Mouse (Mus musculus): ENCODE data around the gene Ivd.

Gene Ivd

DNA sequence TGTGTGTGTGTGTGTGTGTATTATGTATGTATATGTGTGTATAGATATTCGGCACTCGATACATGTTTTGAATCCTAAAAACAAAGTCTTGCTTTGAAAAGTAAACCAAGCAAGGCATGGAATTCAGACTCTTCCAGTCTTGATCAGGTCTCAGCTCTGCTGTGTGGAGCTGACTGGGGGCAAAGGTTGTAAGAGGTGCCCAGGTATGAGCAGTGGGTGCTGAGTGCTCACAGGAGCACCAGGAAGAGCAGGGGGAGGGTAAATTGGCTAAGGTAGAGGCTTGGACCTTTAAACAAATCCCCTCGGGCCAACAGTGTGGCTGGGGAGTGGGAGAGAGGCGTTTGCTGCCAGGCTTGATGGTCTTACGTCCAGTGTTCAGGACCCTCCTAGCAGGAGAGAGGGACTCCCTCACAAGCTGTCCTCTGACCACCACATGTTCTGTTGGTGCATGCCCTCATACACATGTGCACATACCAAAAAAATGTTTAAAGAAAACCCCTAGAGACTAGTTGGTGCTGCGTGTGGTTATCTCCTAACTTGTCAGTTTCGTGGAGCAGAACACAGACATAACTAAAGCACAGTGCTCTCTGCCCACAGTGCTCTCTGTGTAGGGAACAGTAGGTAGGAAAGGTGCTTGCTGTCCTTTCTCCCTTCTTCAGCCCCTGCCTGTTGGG is 49.0 kb downstream of the Ivd start:
- no peak for DNase-seq

GRCm38 (mm10) chr2:118912706-118913105 is 51.0 kb downstream of the Ivd start:
- DNase-seq, result no peak

- DNase-seq, result no peak
These were observed 52.0 kb downstream of the Ivd start for GRCm38 (mm10) chr2:118913551-118914276.

DNA sequence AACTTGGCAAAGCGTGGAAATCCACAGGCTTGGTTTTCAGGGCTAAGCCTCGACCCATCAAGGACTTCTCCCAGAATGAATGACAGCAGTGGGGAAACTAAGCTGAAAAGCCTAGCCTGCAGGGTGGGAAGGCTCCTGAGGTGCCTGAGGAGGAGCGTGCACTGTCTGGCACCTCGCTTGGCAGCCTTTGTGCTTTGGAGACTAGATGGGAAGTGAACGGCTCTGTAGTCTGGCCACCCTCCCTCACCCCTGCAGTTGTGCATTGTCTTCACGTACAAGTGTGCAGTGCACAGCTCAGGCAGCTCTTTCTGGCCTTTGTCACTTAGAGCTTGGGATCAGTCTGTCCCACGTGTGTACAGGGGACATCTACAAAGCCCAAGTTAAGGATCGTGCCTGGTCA is 52.9 kb downstream of the Ivd start:
- no peak for DNase-seq

GRCm38 (mm10) chr2:118916436-118916835 is 54.7 kb downstream of the Ivd start:
- DNase-seq, result no peak

DNA sequence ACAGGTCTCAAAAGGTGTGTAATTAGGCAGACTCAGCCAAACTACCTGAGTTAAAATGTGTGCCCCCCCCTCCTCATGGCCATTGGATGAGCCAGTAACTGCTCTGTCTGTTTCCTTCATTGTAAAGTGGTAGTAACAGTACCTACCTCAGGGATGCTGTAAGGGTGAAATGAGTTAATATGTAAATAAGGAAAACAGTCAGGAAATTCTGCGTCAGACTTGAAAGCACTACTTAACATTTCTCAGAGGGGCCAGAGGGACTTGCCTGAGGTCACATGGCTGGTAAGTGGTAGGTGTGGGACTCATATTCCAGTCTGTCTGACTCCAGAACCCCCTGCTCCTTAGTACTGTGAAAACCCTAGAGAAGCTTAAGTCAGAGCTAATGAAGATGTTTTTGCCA is 56.8 kb downstream of the Ivd start:
- DNase-seq, result no peak

DNA sequence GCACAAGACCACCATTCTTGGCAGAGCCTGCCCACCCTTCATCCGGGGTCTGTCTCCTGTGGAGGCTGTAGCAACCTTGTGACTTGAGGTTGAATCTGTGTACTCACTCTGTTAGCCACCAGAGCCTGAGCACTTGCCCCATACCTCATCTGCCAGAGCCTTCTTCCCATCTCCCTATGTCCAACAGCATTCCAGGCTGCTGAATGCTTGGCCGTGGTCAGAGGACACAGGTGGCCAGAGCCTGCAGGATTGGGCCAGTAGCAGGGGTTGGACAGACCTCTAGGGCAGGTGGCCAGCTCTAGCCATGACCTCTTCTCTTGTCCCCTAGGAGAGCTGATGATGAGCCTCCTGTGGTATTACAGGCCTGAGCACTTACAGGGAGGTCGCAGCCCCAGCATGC is 58.7 kb downstream of the Ivd start:
- no peak for DNase-seq

DNA sequence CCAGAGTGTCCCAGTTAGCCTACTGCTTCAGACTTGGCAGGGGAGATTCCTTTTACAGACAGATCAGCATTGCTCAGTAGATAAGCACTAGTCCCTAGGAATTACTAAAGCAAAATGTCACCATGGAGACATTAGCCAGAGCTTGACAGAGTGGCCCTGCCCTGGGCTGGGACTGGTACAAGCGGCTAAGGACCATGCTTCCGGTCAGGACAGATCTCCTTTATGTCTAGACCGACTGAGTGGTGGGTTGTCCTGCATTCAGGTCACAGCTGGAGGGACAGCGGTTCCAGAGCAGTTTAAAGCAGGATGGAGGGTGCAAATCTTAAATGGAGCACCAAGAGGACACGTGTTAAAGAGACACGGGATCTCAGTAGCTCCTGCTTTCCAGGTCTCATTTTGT is 64.2 kb downstream of the Ivd start:
- DNase-seq, result no peak

- DNase-seq, result peak; percentile 73
These were observed 64.7 kb downstream of the Ivd start, which contains the start of gene Chst14 for GRCm38 (mm10) chr2:118926361-118926997. Gene Chst14 (plus strand): TSS chr2:118926496.

DNA sequence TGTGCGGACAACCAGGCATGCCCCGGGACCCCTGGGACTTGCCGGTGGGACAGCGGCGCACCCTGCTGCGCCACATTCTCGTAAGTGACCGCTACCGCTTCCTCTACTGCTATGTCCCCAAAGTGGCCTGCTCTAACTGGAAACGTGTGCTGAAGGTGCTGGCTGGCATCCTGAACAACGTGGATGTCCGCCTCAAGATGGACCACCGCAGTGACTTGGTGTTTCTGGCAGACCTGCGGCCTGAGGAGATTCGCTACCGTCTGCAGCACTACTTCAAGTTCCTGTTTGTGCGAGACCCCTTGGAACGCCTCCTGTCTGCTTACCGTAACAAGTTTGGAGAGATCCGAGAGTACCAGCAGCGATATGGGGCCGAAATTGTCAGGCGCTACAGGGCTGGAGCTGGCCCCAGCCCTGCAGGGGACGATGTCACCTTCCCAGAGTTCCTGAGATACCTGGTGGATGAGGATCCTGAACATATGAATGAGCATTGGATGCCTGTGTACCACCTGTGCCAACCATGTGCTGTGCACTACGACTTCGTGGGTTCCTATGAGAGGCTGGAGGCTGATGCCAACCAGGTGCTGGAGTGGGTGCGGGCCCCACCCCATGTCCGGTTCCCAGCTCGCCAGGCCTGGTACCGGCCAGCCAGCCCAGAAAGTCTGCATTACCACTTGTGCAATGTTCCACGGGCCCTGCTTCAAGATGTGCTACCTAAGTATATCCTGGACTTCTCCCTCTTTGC is 65.4 kb downstream of the Ivd start:
- peak in 1 of 2 experiments; percentile 22 for DNase-seq

All from B cell, adult 2 months (primary cell).